Mouse (Mus musculus): ENCODE measurements around the gene 1700025G04Rik. TPM values are rescaled to one million over a fixed set of nuclear protein-coding genes. Genes with fewer than 3 reads are reported as not detected.

Gene 1700025G04Rik
- total and polyA plus RNA-seq, 3 experiments = 1.5 to 19.5 (median 12.8) TPM

GRCm38 (mm10) chr1:152026762-152027161, 63.2 kb downstream of the 1700025G04Rik start:
- Histone ChIP-seq H3K79me2 (replicated peaks; ENCODE audit: control insufficient read depth, extremely low read depth, insufficient read depth, poor library complexity, severe bottlenecking) (no peaks in the 10 kb centered on the region), H3K36me3 (replicated peaks in 1 of 2; ENCODE audit: control insufficient read depth in 1 of 2, insufficient read depth in 1 of 2, low read length in 1 of 2) (no peaks in the 10 kb centered on the region), H3K9me3 (replicated peaks; ENCODE audit: low read length) (no peaks in the 10 kb centered on the region), H3K27me3 (replicated peaks) (no peaks in the 10 kb centered on the region), H3K27ac (ENCODE audit: insufficient read depth, low read depth) (no peak overlapping the region), H3K4me2 (ENCODE audit: insufficient read depth, low read depth, poor library complexity, severe bottlenecking) (no peak overlapping the region), H3K9ac (ENCODE audit: insufficient read depth, low read depth) (no peak overlapping the region), H3K4me1 (ENCODE audit: control insufficient read depth in 1 of 2, insufficient read depth in 2 of 2) (peaks cover 0 to 12% of the 10 kb centered on the region in 2 experiments; a peak in 2 of 4 replicates), H3K4me3 (replicated peaks in 1 of 3; ENCODE audit: low read depth in 2 of 3, low read length in 2 of 3, poor library complexity in 1 of 3) (no peak overlapping the region)
- TF ChIP-seq MAFK (IDR thresholded peaks at IDR 0.05; ENCODE audit: insufficient replicate concordance, low read length) = no peak
- TF ChIP-seq ELF1 (IDR thresholded peaks at IDR 0.05; ENCODE audit: low read depth, low read length) = no peak
- TF ChIP-seq HCFC1 (IDR thresholded peaks at IDR 0.05; ENCODE audit: low read depth, low read length) = no peak
- TF ChIP-seq JUN (IDR thresholded peaks at IDR 0.05; ENCODE audit: insufficient read depth, low read depth, low read length) = no peak
- no peak for DNase-seq (ENCODE audit: extremely low read depth)
- in situ Hi-C loops (cut with MboI; ENCODE audit: low pct_ligation_motif_present, low pct_unique_long_range_greater_than_20kb, low sequenced_read_pairs) = no loop called here
- dilution Hi-C loops (cut with MboI; ENCODE audit: extremely low pct_ligation_motif_present, extremely low pct_unique_long_range_greater_than_20kb, low sequenced_read_pairs) = no loop called here

GRCm38 (mm10) chr1:152025308-152025707, 64.6 kb downstream of the 1700025G04Rik start:
- no peaks in the 10 kb centered on the region for H3K9me3 ChIP-seq (replicated peaks; ENCODE audit: low read length)
- no peaks in the 10 kb centered on the region for H3K27me3 ChIP-seq (replicated peaks)
- H3K9ac ChIP-seq (ENCODE audit: insufficient read depth, low read depth) = no peak overlapping the region
- H3K27ac ChIP-seq (ENCODE audit: insufficient read depth, low read depth) = no peak overlapping the region
- in situ Hi-C loops (cut with MboI; ENCODE audit: low pct_ligation_motif_present, low pct_unique_long_range_greater_than_20kb, low sequenced_read_pairs) = no loop called here
- dilution Hi-C loops (cut with MboI; ENCODE audit: extremely low pct_ligation_motif_present, extremely low pct_unique_long_range_greater_than_20kb, low sequenced_read_pairs) = no loop called here
- H3K4me3 ChIP-seq (replicated peaks in 1 of 3; ENCODE audit: low read depth in 2 of 3, low read length in 2 of 3, poor library complexity in 1 of 3) = no peak overlapping the region
- DNase-seq (ENCODE audit: extremely low read depth) = peak; percentile 21
- no peaks in the 10 kb centered on the region for H3K36me3 ChIP-seq (replicated peaks in 1 of 2; ENCODE audit: control insufficient read depth in 1 of 2, insufficient read depth in 1 of 2, low read length in 1 of 2)
- no peak overlapping the region for H3K4me2 ChIP-seq (ENCODE audit: insufficient read depth, low read depth, poor library complexity, severe bottlenecking)
- H3K4me1 ChIP-seq (ENCODE audit: control insufficient read depth in 1 of 2, insufficient read depth in 2 of 2) = peaks cover 0 to 27% of the 10 kb centered on the region in 2 experiments; a peak in 2 of 4 replicates
- TF ChIP-seq TBP (conservative IDR thresholded peaks at IDR 0.05; ENCODE audit: low read depth, low read length) (no peak), USF1 (IDR thresholded peaks at IDR 0.05; ENCODE audit: low read depth, low read length) (no peak), E2F4 (IDR thresholded peaks at IDR 0.05; ENCODE audit: insufficient replicate concordance, low read depth, low read length) (no peak), POLR2AphosphoS2 (IDR thresholded peaks at IDR 0.05; ENCODE audit: low read depth, low read length) (no peak), ZKSCAN1 (IDR thresholded peaks at IDR 0.05; ENCODE audit: borderline replicate concordance, low read depth, low read length) (no peak), GABPA (IDR thresholded peaks at IDR 0.05; ENCODE audit: insufficient replicate concordance, low read depth, low read length) (no peak), UBTF (IDR thresholded peaks at IDR 0.05; ENCODE audit: low read depth, low read length) (no peak), POLR2A (IDR thresholded peaks at IDR 0.05; ENCODE audit: low read depth, low read length) (no peak), ZC3H11A (IDR thresholded peaks at IDR 0.05; ENCODE audit: low read depth, low read length) (no peak), IRF4 (IDR thresholded peaks at IDR 0.05; ENCODE audit: low read depth, low read length) (no peak), JUND (conservative IDR thresholded peaks at IDR 0.05; ENCODE audit: low read depth, low read length) (no peak), NELFE (IDR thresholded peaks at IDR 0.05; ENCODE audit: low read depth, low read length) (no peak), ZMIZ1 (IDR thresholded peaks at IDR 0.05; ENCODE audit: low read depth, low read length) (no peak), JUN (IDR thresholded peaks at IDR 0.05; ENCODE audit: insufficient read depth, low read depth, low read length) (no peak)
- no peaks in the 10 kb centered on the region for H3K79me2 ChIP-seq (replicated peaks; ENCODE audit: control insufficient read depth, extremely low read depth, insufficient read depth, poor library complexity, severe bottlenecking)
